Mouse (Mus musculus) cortical plate, adult 2 months (tissue): Measurements from ENCODE around the gene C1galt1. TPM values are rescaled to one million over a fixed set of nuclear protein-coding genes. Genes with fewer than 3 reads are reported as not detected.

Source experiments
- H3K27ac ChIP-seq: fragments of 200-500 bp; 2 replicates; pipeline ENCODE4 v1.5.1; 2012; ENCODE audit warnings: low read length, control low read depth, inconsistent platforms; ENCODE audit not compliant: insufficient read depth
- H3K4me1 ChIP-seq: fragments of 200-500 bp; 2 replicates; pipeline ENCODE4 v1.6.1; 2011; ENCODE audit warnings: low read length; ENCODE audit not compliant: control insufficient read depth, insufficient read depth
- H3K4me3 ChIP-seq: fragments of 200-500 bp; 2 replicates; pipeline ENCODE4 v1.5.1; 2011; ENCODE audit warnings: mild to moderate bottlenecking, low read length, control low read depth; ENCODE audit not compliant: insufficient read depth
- CTCF ChIP-seq: fragments of 200-500 bp; IDR thresholded peaks from 2 replicates; pipeline ENCODE4 v1.5.1; 2011; ENCODE audit warnings: mild to moderate bottlenecking, control low read depth, low read length; ENCODE audit not compliant: insufficient read depth; ENCODE audit errors: extremely low read depth
- POLR2A ChIP-seq: fragments of 200-500 bp; IDR thresholded peaks from 2 replicates; pipeline ENCODE4 v1.6.1; 2011; ENCODE audit warnings: mild to moderate bottlenecking, low read length, control low read depth; ENCODE audit not compliant: insufficient read depth; ENCODE audit errors: extremely low read depth
- polyA plus RNA-seq: library from polyadenylated mRNA; depleted of rRNA; stranded (reverse); fragments of >200 nt; gene quantifications from 2 replicates; pipeline ENCODE4 v1.2.3, GENCODE M21; 2012; rRNA removed

Gene C1galt1
- polyA plus RNA-seq, 1 experiment: 7.4 TPM

DNA sequence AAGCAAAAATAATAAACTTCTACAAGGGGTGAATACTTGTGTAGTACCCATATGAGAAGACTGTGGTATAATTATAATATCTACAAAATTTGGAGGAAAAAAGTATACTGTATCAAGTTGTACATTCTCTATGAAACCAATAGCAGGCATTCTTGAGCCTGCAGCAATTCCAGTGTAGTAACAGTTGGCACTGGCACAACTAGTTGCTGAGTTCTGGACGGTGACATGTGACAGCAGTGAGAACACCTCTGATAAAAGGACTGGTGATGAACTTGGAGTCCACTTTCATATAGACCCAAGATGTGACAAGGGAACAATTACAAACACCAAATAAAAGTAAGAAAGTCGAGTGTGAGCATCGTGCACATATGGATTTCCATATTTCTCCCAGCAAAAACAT lies 14.5 kb downstream of the C1galt1 start:
- H3K4me3 ChIP-seq: no peak overlapping the region
- peaks cover 3% of the 10 kb centered on the region; the same call in 1 of the 2 replicates for H3K4me1 ChIP-seq
- TF ChIP-seq POLR2A (no peak), CTCF (no peak)
- no peak overlapping the region for H3K27ac ChIP-seq

GRCm38 (mm10) chr6:7861033-7861432 lies 16.4 kb downstream of the C1galt1 start:
- H3K4me3 ChIP-seq: no peak overlapping the region
- no peak overlapping the region for H3K27ac ChIP-seq
- TF ChIP-seq CTCF (no peak), POLR2A (no peak)

DNA sequence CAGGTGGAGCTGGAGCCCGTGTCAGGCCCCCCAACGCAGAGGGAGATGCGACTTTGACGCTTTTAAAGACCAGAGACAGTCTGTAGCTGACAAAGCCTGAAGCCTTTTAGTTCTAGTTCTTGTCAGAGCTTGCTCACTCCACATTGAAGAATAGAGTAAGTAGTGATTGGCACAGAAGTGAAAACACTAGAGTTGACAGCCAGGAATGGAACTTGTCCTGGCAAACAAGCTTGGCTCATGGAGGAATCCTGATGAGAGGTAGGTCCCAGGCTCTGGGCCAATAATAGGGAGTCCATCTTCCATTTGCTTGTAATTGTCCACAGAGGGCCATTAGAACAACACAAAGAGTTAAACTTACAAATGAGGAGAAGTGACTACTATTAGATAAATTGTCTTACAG lies 18.7 kb downstream of the C1galt1 start:
- no peak overlapping the region for H3K27ac ChIP-seq
- no peak for TF ChIP-seq CTCF
- no peak for TF ChIP-seq POLR2A
- no peak overlapping the region for H3K4me3 ChIP-seq
- peaks cover 2% of the 10 kb centered on the region; the same call in 1 of the 2 replicates for H3K4me1 ChIP-seq

More at GRCm38 (mm10) chr6:7861033-7861432, 16.4 kb downstream of the C1galt1 start:
- peaks cover 3% of the 10 kb centered on the region; the same call in 1 of the 2 replicates for H3K4me1 ChIP-seq

DNA sequence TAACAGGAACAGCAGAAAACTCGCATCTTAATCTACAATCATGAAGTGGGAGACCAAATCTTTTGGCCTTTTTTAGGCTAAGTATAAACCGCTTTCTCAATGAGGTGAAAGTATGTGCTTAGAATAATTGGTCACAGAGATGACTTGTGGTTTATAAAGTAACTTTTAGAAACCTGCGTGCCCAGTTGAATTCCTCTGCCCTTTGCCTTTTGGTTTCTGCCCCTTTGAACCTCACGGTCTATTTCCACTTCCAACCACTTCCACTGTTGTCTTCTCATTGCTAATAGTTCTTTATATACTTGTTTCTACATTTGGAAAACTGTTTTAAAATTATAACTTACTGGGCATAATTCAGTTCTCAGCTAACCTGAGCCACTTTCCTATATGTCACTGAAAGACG lies 32.2 kb downstream of the C1galt1 start:
- no peak for TF ChIP-seq POLR2A
- no peak for TF ChIP-seq CTCF
- H3K27ac ChIP-seq: no peak overlapping the region
- no peak overlapping the region for H3K4me3 ChIP-seq
- no peaks in the 10 kb centered on the region for H3K4me1 ChIP-seq

DNA sequence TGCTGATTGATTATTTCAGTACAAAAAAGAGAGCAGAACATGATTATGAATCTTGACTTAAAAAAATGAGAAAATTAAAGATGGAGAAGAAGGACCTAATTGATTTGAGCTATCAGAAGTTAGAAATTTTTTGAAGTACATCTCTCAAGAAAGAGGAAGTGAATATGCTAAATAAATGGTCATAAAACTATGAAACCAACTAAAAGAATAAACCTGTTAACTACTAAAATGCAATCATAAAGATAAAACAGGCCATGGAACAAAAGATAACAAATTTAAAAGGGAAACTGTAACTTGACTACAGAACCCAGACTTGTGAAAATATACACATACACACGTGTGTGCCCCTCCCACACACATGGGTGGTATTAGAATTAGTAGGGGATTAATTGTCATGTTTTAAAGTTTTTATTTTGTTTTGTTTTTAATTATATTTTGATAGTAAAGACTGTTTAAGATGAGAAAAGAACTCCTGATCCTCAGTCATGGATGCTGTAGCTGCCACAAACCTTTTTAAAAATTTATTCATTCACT lies 37.0 kb downstream of the C1galt1 start:
- Histone ChIP-seq H3K4me3 (no peak overlapping the region), H3K4me1 (no peaks in the 10 kb centered on the region), H3K27ac (no peak overlapping the region)
- TF ChIP-seq POLR2A: no peak
- TF ChIP-seq CTCF: no peak

DNA sequence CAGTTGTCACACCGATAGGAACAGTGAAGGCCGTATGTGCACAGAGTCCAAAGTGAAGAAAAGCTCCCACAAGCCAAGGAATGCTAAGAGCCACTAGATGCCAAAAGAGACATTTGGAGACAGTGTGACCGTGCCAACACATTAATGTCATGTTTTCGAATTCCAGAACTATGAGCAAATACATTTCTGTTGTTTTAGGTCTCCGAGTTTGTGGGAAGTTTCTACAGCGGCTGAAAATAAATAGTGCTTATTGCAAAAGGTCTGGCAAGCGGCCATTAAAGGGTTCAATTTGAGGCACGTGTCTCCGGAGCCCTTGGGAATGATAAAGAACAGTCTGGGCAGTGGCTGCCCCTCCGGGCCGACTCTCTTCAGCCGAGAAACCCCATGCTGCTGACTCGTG lies 37.9 kb downstream of the C1galt1 start:
- no peak for TF ChIP-seq POLR2A
- no peak for TF ChIP-seq CTCF
- H3K4me1 ChIP-seq: no peaks in the 10 kb centered on the region
- no peak overlapping the region for H3K27ac ChIP-seq
- no peak overlapping the region for H3K4me3 ChIP-seq

- Histone ChIP-seq H3K4me3 (no peak overlapping the region), H3K27ac (no peak overlapping the region), H3K4me1 (no peaks in the 10 kb centered on the region)
- no peak for TF ChIP-seq CTCF
- TF ChIP-seq POLR2A: no peak
These were observed 41.5 kb downstream of the C1galt1 start for GRCm38 (mm10) chr6:7885994-7886684.

DNA sequence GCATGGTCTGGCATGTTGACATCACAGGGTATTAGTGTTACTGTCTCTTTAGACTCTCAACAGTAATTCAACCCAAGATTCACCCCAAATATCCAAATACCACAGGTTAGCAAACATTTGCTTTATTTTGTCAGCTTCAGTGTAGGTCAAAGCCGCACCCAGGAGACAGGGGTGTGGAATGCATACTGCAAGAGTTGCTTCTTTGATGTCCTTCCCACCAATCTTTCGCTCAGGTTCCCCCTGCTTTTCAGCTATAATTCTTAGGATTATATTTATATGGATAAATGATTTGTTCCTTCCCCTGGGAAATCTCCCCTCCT lies 42.0 kb downstream of the C1galt1 start:
- H3K4me3 ChIP-seq: no peak overlapping the region

DNA sequence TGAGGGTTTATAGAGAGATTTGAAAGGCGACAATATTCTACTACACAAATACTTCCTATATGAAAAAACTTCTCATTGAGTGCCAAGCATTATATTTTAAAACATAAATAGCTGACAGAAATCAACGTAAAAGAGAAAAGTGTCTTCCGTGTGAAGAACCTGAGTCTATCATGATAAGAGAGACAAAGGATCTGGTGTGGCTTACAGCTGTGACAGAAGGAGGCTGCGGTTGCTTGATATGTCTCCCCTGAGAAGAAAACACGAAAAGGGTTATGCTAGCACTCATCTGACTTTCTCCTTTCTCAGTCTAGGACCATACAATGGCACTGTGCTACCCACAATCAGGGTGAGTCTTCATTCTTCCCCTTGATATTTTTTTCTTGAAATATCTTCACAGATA lies 51.7 kb downstream of the C1galt1 start:
- TF ChIP-seq POLR2A (no peak), CTCF (no peak)
- Histone ChIP-seq H3K27ac (no peak overlapping the region), H3K4me1 (no peaks in the 10 kb centered on the region), H3K4me3 (no peak overlapping the region)

More for the DNA sequence above, 42.0 kb downstream of the C1galt1 start:
- no peak overlapping the region for H3K27ac ChIP-seq
- H3K4me1 ChIP-seq: no peaks in the 10 kb centered on the region
- no peak for TF ChIP-seq CTCF
- TF ChIP-seq POLR2A: no peak

DNA sequence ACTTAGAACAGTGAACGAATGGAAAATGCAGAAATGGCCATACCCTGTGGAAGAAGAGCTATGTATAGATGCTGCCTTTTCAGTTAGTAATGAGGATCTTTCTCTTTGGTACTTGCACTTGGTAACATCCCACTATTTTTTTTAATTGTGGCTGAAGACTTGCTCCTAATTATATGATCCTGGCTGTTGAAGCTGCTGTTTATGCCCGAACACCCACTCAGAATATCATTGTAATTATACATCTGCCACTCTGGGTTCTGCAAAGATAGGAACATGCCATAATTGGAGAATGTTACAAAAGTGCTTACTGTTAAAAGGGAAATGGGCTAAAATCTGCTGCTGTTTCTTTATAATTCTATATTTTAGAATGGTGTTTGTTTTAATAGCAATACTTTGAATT lies 67.4 kb downstream of the C1galt1 start:
- no peak for TF ChIP-seq POLR2A
- TF ChIP-seq CTCF: no peak
- H3K27ac ChIP-seq: no peak overlapping the region
- 0 out of 2 replicates have a peak, but pooled peaks cover 1% of the 10 kb centered on the region for H3K4me1 ChIP-seq
- H3K4me3 ChIP-seq: no peak overlapping the region

Other genes starting within 250 kb of the C1galt1 start
- gene Asns, start 151.6 kb upstream of the C1galt1 start, polyA plus RNA-seq: 86.3 and 88.9 TPM in 2 replicates